Comparison of ENCODE assay signal across 9 mouse cellular contexts in genomic region chr2:164487812-164488211, GRCm38 (mm10). TPM values are rescaled to one million over a fixed set of nuclear protein-coding genes. Genes with fewer than 3 reads are reported as not detected.
DNase-seq lines count a peak whose midpoint lies in the region; ATAC-seq lines count a peak whose summit lies in the region.
"Had no signal": no experiment of that assay in that cellular context is flagged by ENCODE, and none has a peak within 500 bp of the region (broad histone marks: within the 10 kb centered on the region; RNA-seq: fewer than 3 reads in every experiment).

No protein-coding gene starts in this region.

- no peak for ATAC-seq in limb, embryonic 13.5 days (ENCODE audit: low FRiP score, low read depth)
- ATAC-seq in intestine, embryonic 15.5 days = no peak

- peaks cover 5% of the 10 kb centered on the region for H3K36me3 ChIP-seq in limb, embryonic 13.5 days
- no peaks in the 10 kb centered on the region for H3K36me3 ChIP-seq in limb, embryonic 10.5 days
- no peaks in the 10 kb centered on the region for H3K36me3 ChIP-seq in intestine, embryonic 15.5 days

- H3K27me3 ChIP-seq in limb, embryonic 13.5 days = peaks cover 53% of the 10 kb centered on the region
- peaks cover 62% of the 10 kb centered on the region for H3K27me3 ChIP-seq in limb, embryonic 10.5 days (ENCODE audit: low read depth, poor library complexity, severe bottlenecking)
- H3K27me3 ChIP-seq in intestine, embryonic 15.5 days (replicated peaks) = peaks cover 5% of the 10 kb centered on the region

- H3K9ac ChIP-seq in limb, embryonic 13.5 days = no peak overlapping the region
- H3K9ac ChIP-seq in intestine, embryonic 15.5 days = no peak overlapping the region

- H3K27ac ChIP-seq in limb, embryonic 13.5 days = no peak overlapping the region
- no peak overlapping the region for H3K27ac ChIP-seq in limb, embryonic 10.5 days
- no peak overlapping the region for H3K27ac ChIP-seq in intestine, embryonic 15.5 days
- H3K27ac ChIP-seq: macrophage had no signal

- 67% methylated on average over 9 of the region's 9 CpGs for WGBS in limb, embryonic 13.5 days
- 71% methylated on average over 9 of the region's 9 CpGs for WGBS in limb, embryonic 10.5 days
- WGBS in intestine, embryonic 15.5 days = 78% methylated on average over 9 of the region's 9 CpGs

- peak overlapping the region; percentile 100 for H3K4me2 ChIP-seq in limb, embryonic 13.5 days (replicated peaks)
- H3K4me2 ChIP-seq in intestine, embryonic 15.5 days (replicated peaks) = peak overlapping the region; percentile 100; the same call in 1 of the 2 replicates

- H3K9me3 ChIP-seq in limb, embryonic 13.5 days = no peaks in the 10 kb centered on the region
- H3K9me3 ChIP-seq in limb, embryonic 10.5 days (replicated peaks) = no peaks in the 10 kb centered on the region
- H3K9me3 ChIP-seq in intestine, embryonic 15.5 days = no peaks in the 10 kb centered on the region

- H3K4me3 ChIP-seq in limb, embryonic 13.5 days = no peak overlapping the region
- H3K4me3 ChIP-seq in limb, embryonic 10.5 days = no peak overlapping the region
- no peak overlapping the region for H3K4me3 ChIP-seq in intestine, embryonic 15.5 days (replicated peaks)

- no peak for DNase-seq in limb, embryonic 10.5 days (ENCODE audit: low spot score)
- peak; percentile 78 for DNase-seq in cerebellum, adult 9-10 months
- DNase-seq in right cerebral cortex, postnatal 10 days (ENCODE audit: low spot score in 2 of 2) = peak; percentile 76 to 78
- DNase-seq in kidney, adult 18-20 months = no peak
- no peak for DNase-seq in retina, embryonic 14.5 days (ENCODE audit: low spot score)
- DNase-seq: heart, postnatal 36 days had no signal

- peaks cover 15% of the 10 kb centered on the region for H3K4me1 ChIP-seq in limb, embryonic 13.5 days
- peaks cover 22% of the 10 kb centered on the region for H3K4me1 ChIP-seq in limb, embryonic 10.5 days
- peaks cover 15% of the 10 kb centered on the region for H3K4me1 ChIP-seq in intestine, embryonic 15.5 days (replicated peaks)

RNA-seq across cellular contexts. Expression of gene Dbndd2, which starts 1.9 kb away (rescaled TPM):
- 1.4 and 2.3 TPM in 2 replicates for polyA plus RNA-seq in limb, embryonic 13.5 days (2015; fragmentation: Nextera tagmentation; extraction: Ambion mirVana)
- 0.70 and 2.1 TPM in 2 replicates for polyA plus RNA-seq in limb, embryonic 10.5 days (2016; fragmentation: Nextera tagmentation; extraction: Ambion mirVana)
- 4.7 and 14.8 TPM in 2 replicates for polyA plus RNA-seq in intestine, embryonic 15.5 days (2015; fragmentation: Nextera tagmentation; extraction: Ambion mirVana)

RNA-seq across cellular contexts. Expression of gene Pigt, which starts 9.5 kb away (rescaled TPM):
- 45.9 and 46.8 TPM in 2 replicates for polyA plus RNA-seq in limb, embryonic 13.5 days (2015; fragmentation: Nextera tagmentation; extraction: Ambion mirVana)
- 35.7 and 37.5 TPM in 2 replicates for polyA plus RNA-seq in limb, embryonic 10.5 days (2016; fragmentation: Nextera tagmentation; extraction: Ambion mirVana)
- polyA plus RNA-seq in intestine, embryonic 15.5 days (2015; fragmentation: Nextera tagmentation; extraction: Ambion mirVana) = 62.7 and 65.7 TPM in 2 replicates

RNA-seq across cellular contexts. Expression of gene Trp53tg5, which starts 14.3 kb away (rescaled TPM):
- not detected in 2 replicates for polyA plus RNA-seq in limb, embryonic 13.5 days (2015; fragmentation: Nextera tagmentation; extraction: Ambion mirVana)
- not detected in 2 replicates for polyA plus RNA-seq in limb, embryonic 10.5 days (2016; fragmentation: Nextera tagmentation; extraction: Ambion mirVana)
- polyA plus RNA-seq in intestine, embryonic 15.5 days (2015; fragmentation: Nextera tagmentation; extraction: Ambion mirVana) = not detected in 2 replicates
- polyA plus RNA-seq: macrophage had no signal

RNA-seq across cellular contexts. Expression of gene Gm20458, which starts 27.0 kb away (rescaled TPM):
- polyA plus RNA-seq in limb, embryonic 13.5 days (2015; fragmentation: Nextera tagmentation; extraction: Ambion mirVana) = 5.5 and 7.4 TPM in 2 replicates
- polyA plus RNA-seq in limb, embryonic 10.5 days (2016; fragmentation: Nextera tagmentation; extraction: Ambion mirVana) = 2.2 and 3.2 TPM in 2 replicates
- 9.4 and 18.5 TPM in 2 replicates for polyA plus RNA-seq in intestine, embryonic 15.5 days (2015; fragmentation: Nextera tagmentation; extraction: Ambion mirVana)

RNA-seq across cellular contexts. Expression of gene Sys1, which starts 31.0 kb away (rescaled TPM):
- 65.2 and 66.6 TPM in 2 replicates for polyA plus RNA-seq in limb, embryonic 13.5 days (2015; fragmentation: Nextera tagmentation; extraction: Ambion mirVana)
- polyA plus RNA-seq in limb, embryonic 10.5 days (2016; fragmentation: Nextera tagmentation; extraction: Ambion mirVana) = 54.4 and 54.5 TPM in 2 replicates
- polyA plus RNA-seq in intestine, embryonic 15.5 days (2015; fragmentation: Nextera tagmentation; extraction: Ambion mirVana) = 51.1 and 61.9 TPM in 2 replicates

Comparison
In these comparisons a context has a peak if more than half of its experiments do, and no peak if none do; other contexts are left out.
1. DNase-seq: peak in cerebellum, adult 9-10 months (single experiment) and right cerebral cortex, postnatal 10 days (2 of 2); none in limb, embryonic 10.5 days (single experiment), kidney, adult 18-20 months (single experiment) and retina, embryonic 14.5 days (single experiment).